Mouse (Mus musculus) midbrain, embryonic 10.5 days (tissue): ENCODE results near the gene Fam98b. TPM values are rescaled to one million over a fixed set of nuclear protein-coding genes. Genes with fewer than 3 reads are reported as not detected.

Source experiments
- DNase-seq: peaks from one replicate; pipeline ENCODE4 v3.0.0-alpha.2; 2017; ENCODE audit warnings: low spot score
- H3K27ac ChIP-seq: fragments of 300-500 bp; sonication (generic); replicated peaks from 2 replicates; pipeline ENCODE4 v1.5.1; 2016; ENCODE audit warnings: mild to moderate bottlenecking
- H3K27me3 ChIP-seq: fragments of 300-500 bp; sonication (generic); 2 replicates; pipeline ENCODE4 v1.6.1; 2016; ENCODE audit warnings: low read depth, mild to moderate bottlenecking; ENCODE audit not compliant: poor library complexity, severe bottlenecking
- H3K36me3 ChIP-seq: fragments of 300-500 bp; sonication (generic); 2 replicates; pipeline ENCODE4 v1.6.1; 2016; ENCODE audit warnings: mild to moderate bottlenecking, moderate library complexity
- H3K4me1 ChIP-seq: fragments of 300-500 bp; sonication (generic); 2 replicates; pipeline ENCODE4 v1.6.1; 2016
- H3K4me3 ChIP-seq: fragments of 300-500 bp; sonication (generic); 2 replicates; pipeline ENCODE4 v1.5.1; 2016; ENCODE audit warnings: mild to moderate bottlenecking, moderate library complexity
- H3K9me3 ChIP-seq: fragments of 300-500 bp; sonication (generic); replicated peaks from 2 replicates; pipeline ENCODE4 v1.6.1; 2016; ENCODE audit warnings: mild to moderate bottlenecking
- WGBS: fragments of 180-500 bp; shearing (Covaris S2); methylation state at CpG from one replicate; pipeline ENCODE4 v1.1.7; 2016; 5-methylcytosine and 5-hydroxymethylcytosine counted together
- polyA plus RNA-seq: library from polyadenylated mRNA; unstranded; fragments of >200 nt; fragmentation: Nextera tagmentation; extraction: Ambion mirVana; gene quantifications from 2 replicates; pipeline ENCODE4 v1.2.1, GENCODE M21; 2016

Gene Fam98b
- polyA plus RNA-seq: 19.7 and 20.1 TPM in 2 replicates

DNA sequence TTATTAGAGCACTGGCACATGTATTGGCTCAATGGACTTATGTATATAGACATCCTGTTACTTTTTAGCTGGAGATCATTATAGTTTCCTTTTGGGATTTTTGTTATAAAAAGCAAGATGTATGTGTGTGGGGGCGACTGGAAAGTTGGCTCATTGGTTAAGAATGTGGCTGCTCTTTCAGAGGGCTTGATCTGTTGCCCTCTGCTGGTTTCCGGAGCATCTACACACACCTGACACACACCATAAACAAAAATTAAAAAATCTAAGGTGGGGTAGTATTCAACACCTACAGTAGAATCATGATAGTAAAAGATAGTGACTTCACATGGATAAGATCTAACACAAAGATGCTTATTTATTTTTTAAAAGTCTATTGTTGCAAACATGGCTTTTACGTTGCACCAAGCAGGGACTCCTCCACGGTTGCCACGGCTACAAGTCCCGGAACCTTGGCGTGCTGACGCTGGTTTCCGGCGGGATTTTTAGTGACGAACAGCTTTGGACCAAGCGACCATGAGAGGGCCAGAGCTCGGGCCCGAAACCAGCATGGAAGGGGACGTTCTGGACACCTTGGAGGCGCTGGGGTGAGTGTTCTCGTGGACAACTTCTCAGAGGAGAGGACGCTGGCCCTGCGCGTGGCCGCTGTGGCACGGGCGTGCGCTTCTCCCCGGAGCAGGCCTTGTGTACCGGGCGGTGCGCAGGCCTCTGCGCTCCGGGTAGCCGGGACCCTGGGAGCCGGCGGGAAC lies at the start of gene Fam98b:
Gene Fam98b (plus strand): TSS at position 485 of the 746 bp plus-strand sequence.
- 0 out of 2 replicates have a peak, but pooled peaks cover 11% of the 10 kb centered on the region for H3K36me3 ChIP-seq
- DNase-seq: peak; percentile 94
- H3K9me3 ChIP-seq: no peaks in the 10 kb centered on the region
- H3K27me3 ChIP-seq: no peaks in the 10 kb centered on the region
- peak within 1 kb of the TSS; percentile 99 for H3K27ac ChIP-seq
- H3K4me3 ChIP-seq: peak within 1 kb of the TSS; percentile 88
- under 1% methylated on average over 33 of the region's 33 CpGs for WGBS
- peaks cover 16% of the 10 kb centered on the region for H3K4me1 ChIP-seq

DNA sequence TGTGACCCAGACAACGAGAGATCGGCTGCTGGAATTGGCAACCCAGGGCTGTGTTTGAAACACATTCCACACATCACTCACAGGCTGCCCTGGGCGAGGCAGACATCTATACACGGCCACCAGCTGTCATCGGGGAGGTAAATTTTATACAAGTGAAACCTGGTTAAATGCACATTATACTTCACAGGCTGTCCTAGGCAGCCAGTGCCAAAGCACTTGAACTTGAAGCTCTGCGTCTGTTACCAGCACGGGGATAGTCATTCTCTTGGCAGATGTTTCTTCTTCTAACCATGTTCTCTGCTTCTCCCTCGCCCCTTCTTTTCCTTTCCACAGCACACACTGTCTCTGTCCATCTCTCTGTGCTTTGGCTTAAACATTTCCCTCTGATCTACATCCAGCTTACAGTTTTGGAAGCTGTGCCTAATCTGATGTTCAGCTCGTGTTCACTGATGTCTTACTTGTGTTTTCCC lies 48.6 kb upstream of the Fam98b start:
- WGBS: 52% methylated on average over 9 of the region's 9 CpGs
- Histone ChIP-seq H3K36me3 (no peaks in the 10 kb centered on the region), H3K4me3 (no peak overlapping the region), H3K9me3 (no peaks in the 10 kb centered on the region), H3K4me1 (peaks cover 40% of the 10 kb centered on the region), H3K27ac (0 out of 2 replicates have a peak overlapping the region, but pooled peaks have one; percentile 18), H3K27me3 (no peaks in the 10 kb centered on the region)
- DNase-seq: no peak

DNA sequence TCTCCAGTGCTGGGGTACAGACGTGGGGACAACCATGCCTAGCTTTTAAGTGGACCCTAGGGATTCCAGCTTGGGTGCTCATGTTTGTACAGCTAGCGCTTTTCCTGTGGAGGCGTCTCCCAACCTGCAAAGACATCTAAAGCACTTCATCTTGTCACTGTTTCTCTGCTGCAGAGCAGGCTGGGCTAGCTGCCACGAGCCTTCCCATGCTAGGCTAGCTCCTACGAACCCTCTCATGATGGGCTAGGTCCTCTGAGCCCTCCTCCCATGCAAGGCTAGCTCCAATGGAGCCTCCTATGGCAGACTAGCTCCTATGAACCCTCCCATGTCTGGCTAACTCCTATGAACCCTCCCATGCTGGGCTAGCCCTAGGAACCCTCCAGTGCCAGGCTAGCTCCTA lies 46.2 kb upstream of the Fam98b start:
- H3K27ac ChIP-seq: no peak overlapping the region
- no peaks in the 10 kb centered on the region for H3K36me3 ChIP-seq
- no peak overlapping the region for H3K4me3 ChIP-seq
- WGBS: 78% methylated on average over 5 of the region's 5 CpGs
- H3K4me1 ChIP-seq: peaks cover 29% of the 10 kb centered on the region
- DNase-seq: no peak
- H3K27me3 ChIP-seq: no peaks in the 10 kb centered on the region
- 0 out of 2 replicates have a peak, but pooled peaks cover 5% of the 10 kb centered on the region for H3K9me3 ChIP-seq

DNA sequence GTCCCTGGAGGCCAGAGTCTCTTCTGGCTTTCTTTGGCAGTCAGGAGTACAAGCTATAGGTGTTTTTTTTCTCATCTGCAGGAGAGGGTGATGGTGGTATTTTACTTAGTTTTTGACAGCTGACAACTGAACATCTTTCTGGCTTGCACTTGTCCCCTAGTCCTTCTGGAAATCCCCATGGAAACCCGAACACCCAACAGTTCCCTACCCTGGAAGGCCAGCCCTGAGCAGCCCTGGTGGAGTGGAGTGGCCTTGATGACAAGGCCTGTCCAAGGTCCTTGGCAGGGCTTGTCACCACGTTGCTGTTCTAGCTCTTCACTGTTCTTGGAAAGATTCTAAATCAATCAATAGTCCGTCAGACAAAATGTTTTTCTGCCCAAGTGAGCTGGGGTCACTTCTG lies 45.0 kb upstream of the Fam98b start:
- Histone ChIP-seq H3K27ac (no peak overlapping the region), H3K36me3 (no peaks in the 10 kb centered on the region), H3K4me1 (peaks cover 31% of the 10 kb centered on the region), H3K4me3 (no peak overlapping the region), H3K9me3 (0 out of 2 replicates have a peak, but pooled peaks cover 5% of the 10 kb centered on the region), H3K27me3 (no peaks in the 10 kb centered on the region)
- WGBS: 68% methylated on average over 3 of the region's 3 CpGs
- DNase-seq: no peak

DNA sequence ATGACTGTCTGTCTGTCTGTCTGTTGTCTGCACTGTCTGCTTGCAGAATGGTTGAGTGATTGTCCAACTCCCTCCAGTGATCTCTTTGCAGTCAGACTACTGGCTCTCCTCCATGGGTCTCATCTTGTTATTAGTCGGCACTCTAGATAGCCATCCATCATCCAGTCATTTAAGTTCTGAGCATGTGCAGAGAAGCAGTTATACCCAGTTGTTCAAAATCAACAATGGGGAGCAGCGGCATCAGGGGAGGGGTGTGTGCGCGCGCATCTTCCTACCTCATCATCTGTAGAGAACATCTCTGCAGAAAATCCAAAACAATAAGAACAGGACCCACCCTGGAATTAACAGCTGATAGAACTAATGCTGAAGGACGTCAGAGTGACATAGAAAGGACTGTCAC lies 44.5 kb upstream of the Fam98b start:
- no peak overlapping the region for H3K4me3 ChIP-seq

DNA sequence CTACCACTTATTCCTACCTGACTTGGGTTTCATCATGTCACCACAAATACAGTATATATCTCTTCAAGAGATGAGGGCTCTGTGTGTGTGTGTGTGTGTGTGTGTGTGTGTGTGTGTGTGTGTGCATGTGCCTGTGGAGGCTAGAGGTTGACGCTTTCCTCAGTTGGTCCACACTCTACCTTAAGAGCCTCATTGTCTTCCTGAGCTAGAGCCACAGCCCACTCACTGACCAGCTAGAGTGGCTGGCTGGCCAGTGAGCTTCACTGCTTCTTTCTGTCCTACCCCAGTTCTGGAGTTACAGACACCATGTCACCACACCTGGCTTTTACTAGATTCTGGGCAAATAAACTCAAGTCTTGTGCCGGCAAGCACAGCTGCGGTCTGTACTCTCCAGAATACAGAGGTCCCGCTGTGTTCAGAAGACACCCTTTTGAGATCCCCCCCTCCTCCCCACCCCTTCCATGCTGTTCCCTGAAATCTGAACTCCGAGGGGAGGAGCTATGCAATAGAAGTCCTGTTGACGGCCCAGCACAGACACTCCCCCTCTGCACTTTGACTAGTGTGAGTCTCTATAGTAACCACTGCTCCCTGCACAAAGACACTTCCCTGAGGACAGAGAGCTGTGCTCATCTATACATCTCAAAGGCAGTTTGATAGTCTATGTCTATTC lies 39.0 kb upstream of the Fam98b start:
- H3K27ac ChIP-seq: peak overlapping the region; percentile 65
- DNase-seq: peak; percentile 69
- H3K4me1 ChIP-seq: peaks cover 31% of the 10 kb centered on the region
- peaks cover 6% of the 10 kb centered on the region; the same call in 1 of the 2 replicates for H3K27me3 ChIP-seq
- H3K4me3 ChIP-seq: peak overlapping the region; percentile 40
- no peaks in the 10 kb centered on the region for H3K36me3 ChIP-seq
- 0 out of 2 replicates have a peak, but pooled peaks cover 5% of the 10 kb centered on the region for H3K9me3 ChIP-seq
- WGBS: 4% methylated on average over 6 of the region's 6 CpGs

More for the DNA sequence above, 44.5 kb upstream of the Fam98b start:
- no peak for DNase-seq
- H3K27me3 ChIP-seq: no peaks in the 10 kb centered on the region
- H3K4me1 ChIP-seq: peaks cover 30% of the 10 kb centered on the region
- 90% methylated on average over 6 of the region's 6 CpGs for WGBS
- H3K9me3 ChIP-seq: 0 out of 2 replicates have a peak, but pooled peaks cover 5% of the 10 kb centered on the region
- no peak overlapping the region for H3K27ac ChIP-seq
- no peaks in the 10 kb centered on the region for H3K36me3 ChIP-seq

DNA sequence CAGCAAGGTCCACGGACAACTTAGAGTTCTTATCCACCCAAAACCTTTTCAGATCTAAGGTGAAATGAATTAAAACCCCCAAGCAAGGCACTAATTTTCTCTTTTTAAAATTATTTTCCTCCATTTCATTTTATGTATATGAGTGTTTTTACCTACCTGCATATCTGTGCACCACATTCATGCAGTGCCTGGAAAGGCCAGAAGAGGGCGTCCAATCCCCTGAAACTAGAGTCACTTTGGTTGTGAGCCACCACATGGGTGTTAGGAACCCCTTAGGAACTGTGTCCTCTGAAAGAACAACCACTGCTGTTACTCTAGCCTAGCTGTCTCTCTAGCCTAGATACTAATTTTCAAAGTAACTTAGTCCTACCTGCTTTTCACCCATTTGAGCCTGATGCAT lies 33.4 kb upstream of the Fam98b start:
- Histone ChIP-seq H3K27me3 (peaks cover 6% of the 10 kb centered on the region; the same call in 1 of the 2 replicates), H3K36me3 (no peaks in the 10 kb centered on the region), H3K9me3 (no peaks in the 10 kb centered on the region), H3K27ac (no peak overlapping the region), H3K4me1 (peaks cover 26% of the 10 kb centered on the region), H3K4me3 (no peak overlapping the region)
- WGBS: 57% methylated on average over 2 of the region's 2 CpGs
- no peak for DNase-seq

DNA sequence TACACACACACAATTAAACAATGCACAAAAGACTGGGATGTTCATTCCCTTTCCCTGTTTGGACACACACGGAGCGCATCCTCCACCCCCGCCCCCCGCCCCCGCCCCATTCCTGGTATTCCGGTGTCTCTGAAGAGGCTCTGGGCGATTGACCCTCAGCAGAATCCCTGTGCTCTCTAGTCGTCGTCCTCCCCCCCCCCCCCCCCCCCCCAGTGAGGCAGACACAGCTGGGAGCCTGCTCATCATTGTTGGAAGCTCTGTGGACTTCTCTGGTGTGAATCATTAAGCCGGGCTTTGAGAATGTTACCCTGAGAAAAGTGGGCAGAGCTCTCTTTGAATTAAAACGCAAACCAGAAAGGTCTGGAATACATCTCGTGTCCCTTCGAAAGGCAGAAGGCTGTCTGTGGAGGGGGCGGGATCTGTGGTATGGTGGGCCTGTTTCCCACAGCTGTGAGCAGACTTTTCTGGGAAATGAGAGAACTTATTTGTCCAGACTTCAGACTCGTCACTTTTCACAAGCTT lies 31.8 kb upstream of the Fam98b start:
- H3K27me3 ChIP-seq: peaks cover 4% of the 10 kb centered on the region; the same call in 1 of the 2 replicates
- 11% methylated on average over 15 of the region's 15 CpGs for WGBS
- H3K36me3 ChIP-seq: no peaks in the 10 kb centered on the region
- peak overlapping the region; percentile 2 for H3K27ac ChIP-seq
- H3K4me1 ChIP-seq: peaks cover 20% of the 10 kb centered on the region
- peak overlapping the region; percentile 17; the same call in 1 of the 2 replicates for H3K4me3 ChIP-seq
- H3K9me3 ChIP-seq: no peaks in the 10 kb centered on the region
- DNase-seq: peak; percentile 42

DNA sequence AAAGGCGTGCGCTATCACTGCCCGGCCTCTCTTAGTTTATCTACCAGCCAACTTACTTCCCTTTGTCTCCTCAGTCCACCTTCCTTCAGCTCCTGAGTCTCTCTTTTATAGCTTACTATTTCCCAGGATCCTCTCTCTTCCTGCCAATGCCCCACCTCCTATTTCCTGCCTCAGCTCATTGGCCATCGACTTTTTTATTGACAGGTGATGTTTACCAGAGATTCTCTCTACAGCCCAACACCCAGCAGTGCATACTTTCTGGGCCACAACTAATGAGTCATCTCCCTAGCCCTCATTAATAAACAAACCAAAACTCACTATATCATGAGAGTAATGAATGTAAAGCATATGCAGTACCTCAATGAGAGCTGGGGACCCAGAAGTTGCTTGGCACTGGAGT lies 30.0 kb upstream of the Fam98b start:
- DNase-seq: no peak
- Histone ChIP-seq H3K36me3 (no peaks in the 10 kb centered on the region), H3K4me1 (peaks cover 14% of the 10 kb centered on the region), H3K4me3 (no peak overlapping the region), H3K27ac (no peak overlapping the region), H3K9me3 (no peaks in the 10 kb centered on the region), H3K27me3 (no peaks in the 10 kb centered on the region)
- WGBS: 96% methylated on average over 4 of the region's 4 CpGs

DNA sequence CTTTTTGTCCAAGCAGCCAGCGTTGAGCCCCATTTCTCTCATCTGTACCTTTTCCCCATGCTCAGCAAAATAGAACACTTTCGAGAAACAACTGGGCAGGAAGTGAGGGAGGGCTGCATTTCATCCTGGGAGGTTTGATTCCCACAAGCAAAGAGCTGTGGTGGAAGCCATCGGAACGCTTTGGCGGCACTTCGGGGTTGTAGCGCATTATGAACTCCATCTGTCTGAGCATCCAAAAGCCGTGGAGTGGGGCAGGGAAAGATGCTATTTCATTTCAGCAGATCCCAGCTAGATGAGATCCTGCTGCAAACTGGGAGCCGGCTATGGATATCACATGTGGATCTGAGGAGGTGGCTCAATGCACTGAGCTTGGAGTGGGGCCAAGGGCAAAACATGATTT lies 26.9 kb upstream of the Fam98b start:
- H3K27ac ChIP-seq: no peak overlapping the region
- no peaks in the 10 kb centered on the region for H3K27me3 ChIP-seq
- no peak for DNase-seq
- H3K9me3 ChIP-seq: no peaks in the 10 kb centered on the region
- no peaks in the 10 kb centered on the region for H3K36me3 ChIP-seq
- WGBS: 91% methylated on average over 9 of the region's 9 CpGs
- H3K4me1 ChIP-seq: peaks cover 10% of the 10 kb centered on the region
- H3K4me3 ChIP-seq: no peak overlapping the region

DNA sequence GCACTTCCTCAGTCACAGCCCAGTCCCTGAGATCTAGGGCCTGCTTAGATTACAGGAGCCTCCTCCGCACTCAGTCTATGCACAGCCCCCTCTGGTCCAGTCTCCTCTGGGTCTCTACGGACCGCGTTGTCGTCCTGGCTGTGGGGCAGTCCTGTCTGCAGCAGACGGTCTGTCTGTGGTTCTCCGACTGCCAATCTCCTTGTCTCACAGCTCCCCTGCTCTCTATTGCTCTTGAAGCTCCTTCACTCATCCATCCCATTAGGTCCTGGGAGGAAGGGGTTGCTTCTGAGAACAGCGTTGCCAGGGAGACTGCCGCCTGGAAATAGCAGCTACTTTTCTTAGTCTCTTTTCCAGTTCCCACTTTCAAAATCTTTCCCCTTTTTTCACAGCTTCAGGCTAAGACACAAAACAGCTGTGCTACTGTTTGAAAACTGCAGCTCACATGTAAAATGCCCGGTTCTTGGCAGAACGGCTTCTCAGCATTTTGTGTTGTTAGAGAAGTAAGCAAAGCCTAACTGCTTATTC lies 20.9 kb upstream of the Fam98b start:
- Histone ChIP-seq H3K27ac (peak overlapping the region; percentile 61; the same call in 1 of the 2 replicates), H3K9me3 (no peaks in the 10 kb centered on the region), H3K4me3 (no peak overlapping the region), H3K36me3 (no peaks in the 10 kb centered on the region), H3K4me1 (peaks cover 28% of the 10 kb centered on the region), H3K27me3 (peaks cover 12% of the 10 kb centered on the region)
- 41% methylated on average over 11 of the region's 11 CpGs for WGBS
- peak; percentile 22 for DNase-seq

DNA sequence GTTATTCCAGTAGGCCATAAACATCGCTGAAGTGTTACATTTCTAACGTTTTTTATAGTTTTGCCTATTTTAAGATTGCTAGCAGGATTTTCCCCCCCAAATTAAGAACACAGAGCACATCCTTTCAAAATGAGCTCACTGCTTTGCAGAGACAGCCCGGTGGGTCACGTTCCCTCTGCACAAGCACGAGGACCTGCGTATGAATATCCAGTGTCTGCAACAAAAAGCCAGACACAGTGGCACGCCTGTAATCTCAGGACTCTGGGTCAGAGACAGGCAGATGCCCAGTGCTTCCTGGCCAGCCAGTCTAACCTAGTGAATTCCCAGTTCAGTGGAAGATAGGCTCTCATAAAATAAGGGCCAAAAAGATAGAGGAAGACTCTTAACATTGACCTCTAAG lies 19.3 kb upstream of the Fam98b start:
- peaks cover 17% of the 10 kb centered on the region for H3K27me3 ChIP-seq
- no peak for DNase-seq
- peaks cover 28% of the 10 kb centered on the region for H3K4me1 ChIP-seq
- no peaks in the 10 kb centered on the region for H3K9me3 ChIP-seq
- no peak overlapping the region for H3K27ac ChIP-seq
- H3K36me3 ChIP-seq: no peaks in the 10 kb centered on the region
- 87% methylated on average over 7 of the region's 7 CpGs for WGBS
- H3K4me3 ChIP-seq: no peak overlapping the region
